Mouse (Mus musculus) bone marrow, adult 2 months (tissue): Measurements from ENCODE around the gene Nme4. TPM values are rescaled to one million over a fixed set of nuclear protein-coding genes. Genes with fewer than 3 reads are reported as not detected.
A peak's percentile ranks its signal among the peaks of the same experiment; 100 is the strongest.

Experiments
- H3K27ac ChIP-seq: fragments of 200-500 bp; 2 replicates; pipeline ENCODE4 v1.5.1; 2012; ENCODE audit warnings: low read depth, mild to moderate bottlenecking, control low read depth, inconsistent platforms, low read length; ENCODE audit not compliant: control insufficient read depth, poor library complexity, insufficient read depth
- H3K4me1 ChIP-seq: fragments of 200-500 bp; 2 replicates; pipeline ENCODE4 v1.6.1; 2011; ENCODE audit warnings: low read length; ENCODE audit not compliant: control insufficient read depth, insufficient read depth
- H3K4me3 ChIP-seq: fragments of 200-500 bp; replicated peaks from 2 replicates; pipeline ENCODE3; 2011; ENCODE audit warnings: mild to moderate bottlenecking, low read depth, low read length, control low read depth; ENCODE audit not compliant: control insufficient read depth
- CTCF ChIP-seq: fragments of 200-500 bp; IDR thresholded peaks from 2 replicates; pipeline ENCODE4 v1.5.1; 2011; ENCODE audit warnings: low read length, control low read depth; ENCODE audit not compliant: control insufficient read depth, insufficient read depth
- POLR2A ChIP-seq: fragments of 200-500 bp; IDR thresholded peaks from 2 replicates; pipeline ENCODE4 v1.6.1; 2011; ENCODE audit warnings: low read depth, mild to moderate bottlenecking, control low read depth, low read length, borderline replicate concordance; ENCODE audit not compliant: control insufficient read depth
- WGBS: fragments of 180-500 bp; shearing (Covaris S2); methylation state at CpG from one replicate; pipeline ENCODE4 v1.1.7; 2018; 5-methylcytosine and 5-hydroxymethylcytosine counted together
- polyA plus RNA-seq: library from polyadenylated mRNA; stranded (reverse); fragments of >200 nt; gene quantifications from 2 replicates; pipeline ENCODE4 v1.2.4, GENCODE M21; 2011; ENCODE audit warnings: low replicate concordance; ENCODE audit not compliant: missing spikeins, insufficient read depth, insufficient read length

Nme4 gene
- polyA plus RNA-seq, 1 experiment: 20.4 TPM

DNA sequence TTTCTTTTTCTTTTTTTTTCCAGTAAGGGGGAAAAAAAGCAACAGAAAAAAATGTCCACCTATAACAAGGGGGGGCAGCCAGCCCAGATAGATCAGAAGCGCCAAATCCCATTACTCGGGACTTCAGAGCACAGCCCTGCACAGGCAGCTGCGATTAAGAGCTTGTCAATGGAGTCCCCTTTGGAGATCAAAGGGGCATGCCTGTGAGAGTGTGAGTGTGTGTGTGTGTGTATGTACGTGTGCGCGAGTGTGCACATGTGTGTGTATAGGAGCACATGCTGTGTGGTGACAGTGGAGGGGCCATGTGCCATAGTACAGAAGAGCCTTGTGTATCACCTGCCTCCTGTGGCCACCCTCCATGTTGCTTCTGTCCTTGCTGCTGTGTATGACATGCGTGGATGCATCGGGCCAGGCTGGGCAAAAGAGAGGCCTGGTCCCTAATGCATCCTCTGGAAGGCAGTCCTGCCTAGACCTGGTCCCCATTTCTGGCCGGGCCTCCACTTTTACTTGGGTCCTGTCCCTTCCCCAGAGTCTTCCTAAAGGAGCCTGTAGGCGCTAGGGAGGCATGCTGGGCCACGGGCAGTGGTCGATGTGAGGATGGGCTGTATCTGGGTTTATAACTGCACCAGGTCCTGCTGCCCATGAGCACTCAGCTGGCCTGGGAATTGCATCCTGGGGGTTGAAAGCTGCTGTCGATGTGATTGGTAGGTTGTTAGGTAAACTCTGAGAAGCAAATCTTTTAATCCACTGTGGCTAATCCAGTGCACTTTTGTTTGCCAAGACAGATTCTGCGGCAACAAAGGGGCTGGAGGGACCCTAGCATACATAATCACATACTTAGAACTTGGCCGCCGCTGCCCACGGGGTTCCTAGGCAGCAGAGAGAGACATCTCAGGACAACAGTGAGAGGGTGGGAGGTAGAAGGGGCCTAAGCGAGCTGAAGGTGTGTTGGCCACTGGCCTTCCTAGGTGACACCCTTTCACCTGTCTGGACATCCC, 36.8 kb upstream of the Nme4 start:
- TF ChIP-seq CTCF (no peak), POLR2A (no peak)
- Histone ChIP-seq H3K4me1 (no peaks in the 10 kb centered on the region), H3K4me3 (no peak overlapping the region), H3K27ac (no peak overlapping the region)
- WGBS: 89% methylated on average over 18 of the region's 18 CpGs

DNA sequence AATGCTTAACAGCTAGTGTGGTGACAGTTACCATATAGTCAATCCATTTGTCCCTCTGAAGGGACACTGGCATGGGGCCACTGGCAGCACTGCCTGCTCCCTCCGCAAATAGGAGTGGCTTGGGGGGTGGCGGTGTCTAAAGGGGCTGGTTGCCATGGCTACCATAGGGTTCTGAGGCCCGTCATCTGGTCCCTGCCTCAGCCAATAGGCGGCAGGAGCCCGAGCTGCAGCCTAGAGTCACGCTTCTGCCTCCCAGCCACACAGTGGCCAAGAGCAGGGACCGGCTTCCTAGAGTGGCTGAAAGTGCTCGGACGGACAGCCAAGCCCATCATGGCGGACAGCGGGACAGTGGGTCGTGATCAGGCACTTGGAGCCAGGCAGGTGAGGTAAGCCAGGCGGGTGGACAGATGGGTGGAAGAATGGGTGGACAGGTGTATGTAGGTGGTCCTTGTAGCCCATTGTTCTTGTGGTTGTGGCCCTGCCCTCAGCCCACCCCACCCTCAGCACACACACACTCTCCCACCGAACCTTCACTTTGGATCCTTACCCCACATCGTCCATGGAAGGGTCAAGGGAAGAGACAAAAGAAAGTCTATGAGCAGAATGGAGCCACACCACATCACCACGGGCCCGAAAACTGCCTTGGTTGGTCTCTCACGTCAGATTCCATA, 35.8 kb upstream of the Nme4 start:
- H3K4me3 ChIP-seq: no peak overlapping the region

GRCm38 (mm10) chr17:26125226-26125625, 29.8 kb upstream of the Nme4 start:
- 89% methylated on average over 10 of the region's 10 CpGs for WGBS
- Histone ChIP-seq H3K4me3 (no peak overlapping the region), H3K4me1 (peaks cover 1% of the 10 kb centered on the region; the same call in 1 of the 2 replicates), H3K27ac (no peak overlapping the region)
- TF ChIP-seq CTCF (no peak), POLR2A (no peak)

More for the DNA sequence above, 35.8 kb upstream of the Nme4 start:
- TF ChIP-seq POLR2A (no peak), CTCF (no peak)
- WGBS: 91% methylated on average over 18 of the region's 18 CpGs
- Histone ChIP-seq H3K27ac (no peak overlapping the region), H3K4me1 (no peaks in the 10 kb centered on the region)

DNA sequence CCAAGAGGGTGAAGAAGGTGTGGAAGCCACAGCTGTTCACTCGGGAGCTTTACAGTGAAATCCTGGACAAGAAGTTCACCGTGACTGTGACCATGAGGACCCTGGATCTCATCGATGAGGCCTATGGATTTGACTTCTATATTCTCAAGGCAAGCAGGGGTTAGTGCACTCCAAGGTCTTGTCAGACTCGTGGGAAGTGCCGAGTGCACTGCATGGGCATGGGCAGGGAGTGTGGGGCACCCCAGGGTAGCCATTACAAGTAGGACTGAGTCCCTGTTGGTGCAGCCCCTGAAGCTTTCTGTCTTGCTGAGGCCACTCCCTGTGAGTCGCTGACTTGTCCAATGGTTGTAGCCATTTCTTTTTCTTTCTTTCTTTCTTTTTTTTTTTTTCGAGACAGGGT, 29.2 kb upstream of the Nme4 start:
- TF ChIP-seq POLR2A (no peak), CTCF (no peak)
- H3K27ac ChIP-seq: no peak overlapping the region
- H3K4me3 ChIP-seq: peak overlapping the region; percentile 98
- WGBS: 72% methylated on average over 7 of the region's 7 CpGs
- H3K4me1 ChIP-seq: peaks cover 1% of the 10 kb centered on the region; the same call in 1 of the 2 replicates

DNA sequence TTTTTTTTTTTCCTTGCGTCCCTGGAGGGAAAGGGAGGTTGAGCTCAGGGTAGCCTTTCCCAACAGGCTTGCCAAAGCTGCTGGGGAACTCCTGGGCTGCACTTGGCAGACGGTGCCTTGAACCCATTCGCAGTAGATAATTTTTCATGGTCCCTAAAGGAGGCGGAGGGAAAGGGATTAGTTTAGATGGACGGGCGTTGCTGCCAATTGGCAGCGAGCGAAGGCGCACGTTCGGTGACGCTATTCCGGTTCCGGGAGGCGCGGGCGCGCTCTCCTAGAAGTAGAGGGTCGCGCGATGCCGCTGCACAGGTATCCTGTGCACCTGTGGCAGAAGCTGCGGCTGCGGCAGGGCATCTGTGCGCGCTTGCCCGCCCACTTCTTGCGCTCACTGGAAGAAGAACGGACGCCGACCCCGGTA, 27.9 kb upstream of the Nme4 start, which contains the start of gene Mrpl28:
Gene Mrpl28 (plus strand): TSS at position 234 of the 418 bp plus-strand sequence.
- WGBS: under 1% methylated on average over 32 of the region's 32 CpGs
- TF ChIP-seq POLR2A (peak; percentile 90; the same call in 1 of the 2 replicates), CTCF (peak; percentile 13; the same call in 1 of the 2 replicates)
- Histone ChIP-seq H3K27ac (peak within 1 kb of the TSS; percentile 52), H3K4me3 (peak within 1 kb of the TSS; percentile 98), H3K4me1 (peaks cover 1% of the 10 kb centered on the region; the same call in 1 of the 2 replicates)

- peaks cover 1% of the 10 kb centered on the region; the same call in 1 of the 2 replicates for H3K4me1 ChIP-seq
- H3K4me3 ChIP-seq: no peak overlapping the region
- WGBS: 69% methylated on average over 5 of the region's 5 CpGs
- no peak overlapping the region for H3K27ac ChIP-seq
- no peak for TF ChIP-seq CTCF
- TF ChIP-seq POLR2A: no peak
Measured at GRCm38 (mm10) chr17:26122431-26123140, 27.2 kb upstream of the Nme4 start.

DNA sequence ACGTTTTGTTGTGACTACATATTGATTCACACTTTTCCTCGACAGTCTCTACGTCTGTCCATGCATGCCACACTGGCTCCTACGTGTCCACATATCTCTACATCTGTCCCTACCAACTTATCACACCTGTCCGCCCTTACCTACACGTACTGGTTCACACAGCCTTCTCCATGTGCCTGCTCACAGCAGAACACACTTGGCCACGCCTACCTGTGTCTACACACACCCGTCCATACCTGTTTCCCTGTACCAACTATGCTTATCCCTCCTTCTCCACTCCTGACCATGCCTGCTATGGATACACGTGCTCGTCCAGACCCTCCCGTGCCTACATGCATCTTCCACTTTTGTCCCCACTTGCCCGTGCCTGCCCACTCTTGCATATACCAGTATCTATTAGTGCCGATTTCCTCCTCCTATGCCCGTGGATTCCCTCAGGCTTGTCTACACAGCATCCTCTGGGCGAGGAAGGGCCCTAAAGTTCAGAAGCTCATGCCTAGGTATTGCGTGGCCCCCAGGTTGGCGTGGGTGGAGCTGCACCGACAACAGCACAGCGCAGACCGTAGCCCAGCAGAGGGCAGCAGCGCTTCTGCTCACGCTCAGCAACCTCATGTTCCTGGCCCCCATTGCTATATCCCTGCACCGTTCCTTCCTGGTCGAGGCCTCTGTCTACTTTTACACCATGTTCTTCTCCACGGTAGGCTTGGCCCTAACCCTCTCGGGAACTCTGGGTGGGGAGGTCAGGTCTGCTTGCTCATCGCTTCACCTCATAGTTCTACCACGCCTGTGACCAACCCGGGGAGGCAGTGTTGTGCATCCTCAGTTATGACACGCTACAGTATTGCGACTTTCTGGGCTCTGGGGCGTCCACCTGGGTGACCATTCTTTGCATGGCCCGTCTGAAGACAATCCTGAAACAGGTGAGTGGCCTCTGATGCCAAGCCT, 24.6 kb upstream of the Nme4 start:
- WGBS: 35% methylated on average over 33 of the region's 33 CpGs
- H3K27ac ChIP-seq: no peak overlapping the region
- H3K4me3 ChIP-seq: no peak overlapping the region
- TF ChIP-seq CTCF (peak; percentile 95), POLR2A (no peak)
- peaks cover 1% of the 10 kb centered on the region; the same call in 1 of the 2 replicates for H3K4me1 ChIP-seq
